Mouse (Mus musculus): ENCODE measurements at regions not wholly inside any gene's neighbourhood (a gene's known extent, or its start where the extent isn't known, plus 50 kb on each side); places are given as distances from the start of the nearest gene placed in this dataset.
"Not testable (repeated sequence)": the region's sequence is repeated elsewhere in the genome, so short reads cannot be mapped to it uniquely, and the experiment has no call there.

DNA sequence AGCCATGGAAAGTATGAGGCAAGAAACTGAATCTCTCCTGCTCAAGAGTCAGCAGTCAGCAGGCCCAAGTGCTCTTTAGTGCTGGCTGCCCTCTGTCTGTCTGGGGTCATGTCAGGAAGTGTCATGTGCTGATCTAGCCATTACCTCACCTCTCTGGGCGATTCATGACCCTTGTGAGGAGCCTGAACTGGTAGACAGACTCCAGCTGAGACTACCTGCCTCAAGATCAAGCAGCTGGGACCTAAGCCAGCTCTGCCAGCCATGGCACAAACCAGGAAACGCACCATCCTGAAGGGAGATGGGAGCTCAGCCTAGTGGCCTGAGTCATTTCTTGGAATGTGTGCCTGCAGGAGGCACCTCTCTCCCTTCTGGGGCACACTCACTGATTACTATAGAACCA lies 221.2 kb upstream of the Sesn3 start:
- intact Hi-C loops (cut with DNase I) = loop anchor here (10.0 kb wide), 1 partner anchor 159 kb away; no protein-coding TSS in a partner anchor
- no peak for DNase-seq

DNA sequence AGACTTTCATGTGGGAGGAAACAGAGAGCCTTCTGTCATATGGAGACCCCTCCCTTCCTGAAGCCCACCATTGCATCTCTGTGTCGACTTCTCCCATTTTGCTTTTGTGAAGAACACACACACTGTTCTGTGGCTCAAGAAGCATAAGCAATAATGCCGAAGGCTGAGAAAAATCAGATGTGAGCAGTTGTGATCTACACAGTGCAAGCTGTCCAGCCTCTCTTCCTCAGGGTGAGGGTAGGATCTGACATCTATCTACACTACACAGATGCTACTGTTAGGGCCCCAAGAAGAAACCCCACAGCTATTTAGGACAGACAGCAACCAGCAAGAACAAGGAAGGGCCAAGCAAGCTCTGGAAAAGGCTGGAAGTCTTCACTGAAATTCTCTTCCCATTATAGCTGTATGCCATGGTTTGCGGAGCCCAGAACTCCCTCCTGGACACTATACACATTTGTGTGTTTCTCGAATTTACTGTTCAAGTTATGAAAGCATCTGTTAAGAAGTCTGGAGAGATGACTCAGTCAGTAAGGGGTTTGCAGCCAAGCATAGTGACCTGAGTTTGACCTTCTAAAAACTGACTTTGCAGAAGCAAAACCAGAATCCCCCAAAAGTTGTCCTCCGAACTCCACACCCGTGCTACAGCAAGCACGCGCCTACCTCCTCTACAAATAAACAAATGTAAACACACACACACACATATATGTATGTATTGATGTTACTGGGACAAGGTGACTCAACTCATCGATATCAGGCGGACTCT lies 218.3 kb upstream of the Sesn3 start:
- intact Hi-C loops (cut with DNase I) = loop anchor here (10.0 kb wide), 1 partner anchor 162 kb away; no protein-coding TSS in a partner anchor
- no peak for DNase-seq

DNA sequence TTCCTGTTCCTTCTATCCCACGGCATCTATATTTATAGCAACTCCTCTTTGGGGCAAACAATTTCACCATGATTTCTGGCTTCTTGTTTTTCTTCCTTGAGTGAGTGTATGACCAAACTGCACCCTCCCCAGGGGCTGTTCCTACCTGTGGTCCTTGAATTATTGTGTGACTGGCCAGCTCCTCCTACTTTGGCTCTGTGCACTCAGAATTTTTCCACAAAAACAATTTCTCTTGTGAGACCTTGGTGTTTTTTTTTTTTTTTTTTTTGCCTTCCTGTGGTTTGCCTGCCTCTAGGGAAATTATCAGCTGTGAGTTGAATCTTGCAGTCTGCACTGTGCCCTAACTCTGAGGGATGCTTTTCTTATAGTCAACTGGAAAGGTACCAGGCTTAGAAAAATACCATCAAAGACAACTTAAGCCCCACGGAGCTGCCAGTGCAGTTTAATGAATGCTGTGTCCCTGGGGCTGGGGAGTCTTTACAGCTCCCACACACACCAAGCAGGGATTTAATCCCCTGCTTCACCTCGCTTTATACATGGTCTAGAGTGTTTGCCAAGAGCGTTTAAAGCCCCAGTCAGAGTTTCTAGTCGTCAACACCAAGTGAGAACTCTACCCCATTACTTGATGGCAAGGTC lies 216.2 kb upstream of the Sesn3 start:
- DNase-seq = no peak

DNA sequence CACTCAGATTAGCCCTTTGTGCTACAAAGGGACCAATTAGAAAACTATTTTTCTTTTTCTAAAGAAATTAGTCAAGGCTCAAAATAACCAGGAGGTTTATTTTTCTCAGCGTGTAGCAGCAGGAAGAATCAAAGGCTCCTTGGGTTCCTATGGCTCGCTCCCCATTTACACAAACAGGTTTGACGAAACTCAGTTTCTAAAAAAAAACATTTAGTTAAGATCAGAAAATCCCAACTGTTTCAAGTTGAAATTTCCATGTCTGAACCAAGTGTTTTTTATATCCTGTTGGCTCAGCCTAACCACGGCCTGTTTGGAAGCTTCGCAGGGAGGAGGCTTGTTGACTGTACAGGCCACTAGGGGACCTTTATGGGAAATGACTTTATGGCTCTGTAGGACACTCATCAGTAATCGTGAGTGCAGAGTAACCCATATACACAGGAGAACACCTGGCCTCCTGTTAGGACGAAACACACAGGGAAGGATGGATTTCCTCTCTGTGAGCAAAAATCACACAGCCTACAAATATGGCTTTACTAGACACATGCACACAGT lies 215.6 kb upstream of the Sesn3 start:
- DNase-seq = no peak
- intact Hi-C loops (cut with DNase I) = loop anchor here (10.0 kb wide), 1 partner anchor 165 kb away; no protein-coding TSS in a partner anchor

More for the DNA sequence above, 216.2 kb upstream of the Sesn3 start:
- intact Hi-C loops (cut with DNase I) = loop anchor here (10.0 kb wide), 1 partner anchor 164 kb away; no protein-coding TSS in a partner anchor

GRCm38 (mm10) chr9:14060257-14060656 lies 214.6 kb upstream of the Sesn3 start:
- DNase-seq = no peak
- intact Hi-C loops (cut with DNase I) = no loop called here

DNA sequence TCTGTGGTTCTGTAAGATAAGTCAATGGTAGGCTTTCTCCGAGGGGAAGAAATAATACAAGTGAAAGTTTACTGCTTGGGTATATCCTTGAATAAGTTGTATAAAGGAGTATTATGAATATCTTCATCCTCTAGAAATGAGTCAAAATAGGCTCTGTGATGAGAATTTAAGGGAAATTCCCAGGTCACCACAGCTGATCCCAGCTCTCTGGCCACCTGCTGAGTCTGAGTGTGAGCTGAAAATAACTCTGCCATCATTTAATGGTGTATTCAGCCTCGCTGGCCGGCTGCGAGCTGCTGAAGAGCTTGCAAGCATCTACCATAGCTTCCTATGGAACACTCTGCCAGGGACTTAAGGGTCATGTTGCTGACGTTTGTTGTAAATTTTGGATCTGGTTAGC lies 213.5 kb upstream of the Sesn3 start:
- no peak for DNase-seq
- intact Hi-C loops (cut with DNase I) = no loop called here

DNA sequence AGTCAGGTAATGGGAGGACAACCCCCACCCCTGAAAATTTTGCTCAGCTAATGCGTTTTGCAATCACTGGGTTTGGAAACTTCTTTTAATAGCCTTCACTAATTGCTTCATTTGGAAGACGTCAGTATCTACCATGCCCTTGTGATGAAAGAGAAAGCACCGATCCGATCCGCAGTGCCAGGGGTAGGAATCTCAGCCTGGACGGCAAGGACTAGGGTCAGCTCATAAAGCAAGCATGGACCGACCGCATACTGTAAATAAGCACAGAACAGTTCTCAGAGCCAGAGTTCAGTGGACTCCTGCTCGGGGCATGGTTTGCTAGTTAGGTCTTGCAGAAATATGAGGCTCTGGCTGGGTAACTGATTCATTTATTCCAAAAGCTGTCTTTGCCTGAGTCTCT lies 213.0 kb upstream of the Sesn3 start:
- intact Hi-C loops (cut with DNase I) = no loop called here
- no peak for DNase-seq

GRCm38 (mm10) chr9:14062706-14063105 lies 212.2 kb upstream of the Sesn3 start:
- intact Hi-C loops (cut with DNase I) = no loop called here
- no peak for DNase-seq

DNA sequence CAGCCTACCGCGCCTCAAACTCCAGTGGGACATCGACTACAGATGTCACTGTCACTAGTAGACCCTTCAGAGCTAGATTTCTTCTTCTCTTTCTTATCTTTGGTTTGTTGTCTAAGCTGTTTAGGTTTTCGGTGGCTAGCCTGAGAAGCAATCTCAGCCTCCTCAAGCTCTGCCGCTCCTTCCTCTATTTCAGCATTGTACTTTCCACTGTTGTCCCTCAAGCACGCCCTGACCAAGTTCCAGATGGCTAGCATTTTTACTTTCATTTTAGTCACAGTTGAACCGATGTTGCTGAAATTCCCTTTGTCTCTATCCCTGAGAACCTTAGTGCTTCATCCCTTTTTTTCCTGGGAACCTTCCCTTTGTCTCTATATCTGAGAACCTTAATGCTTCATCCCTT lies 208.1 kb upstream of the Sesn3 start:
- DNase-seq; intact Hi-C loops (cut with DNase I): not testable (repeated sequence)

DNA sequence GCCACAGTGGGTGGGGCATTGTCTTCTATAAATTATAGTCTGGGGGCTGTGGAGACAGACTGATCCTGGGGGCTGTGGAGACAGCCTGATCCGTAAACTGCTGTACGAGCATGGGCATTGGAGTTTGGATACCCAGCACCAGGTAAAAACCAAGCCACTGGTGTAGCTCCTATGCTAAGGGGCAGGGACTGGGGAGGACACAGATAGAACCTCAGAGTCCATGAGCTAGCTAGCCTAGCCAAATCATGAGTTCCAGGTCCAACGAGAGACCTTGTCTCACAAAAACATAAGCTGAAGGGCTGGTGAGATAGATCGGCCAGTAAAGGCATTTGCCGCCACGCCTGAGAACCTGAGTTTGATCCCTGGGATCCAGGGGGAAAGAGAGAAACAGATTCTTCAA lies 205.8 kb upstream of the Sesn3 start:
- DNase-seq = no peak
- intact Hi-C loops (cut with DNase I) = no loop called here

DNA sequence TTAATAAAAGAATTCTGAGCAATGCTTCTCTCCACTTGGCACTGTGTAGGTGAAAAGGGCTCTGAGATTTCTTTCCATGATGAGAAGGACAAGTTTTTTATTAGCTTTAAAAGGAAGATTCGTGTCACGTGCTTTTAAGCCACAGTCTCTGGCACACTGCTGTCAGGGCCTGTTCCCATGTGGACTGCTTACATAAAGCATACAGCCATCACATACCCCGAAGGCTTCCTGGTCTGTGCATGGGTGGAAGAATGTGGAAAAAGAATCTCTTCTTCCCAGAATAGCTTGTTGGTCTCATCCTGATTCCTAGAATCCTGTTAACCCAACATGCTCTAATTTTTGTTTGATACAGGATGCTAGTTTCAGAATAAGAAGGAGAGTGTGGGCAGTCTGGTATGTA lies 205.1 kb upstream of the Sesn3 start:
- no peak for DNase-seq
- intact Hi-C loops (cut with DNase I) = no loop called here

- DNase-seq = no peak
- intact Hi-C loops (cut with DNase I) = no loop called here
Observed at GRCm38 (mm10) chr9:14071728-14072127, 203.1 kb upstream of the Sesn3 start.

- DNase-seq = no peak
- intact Hi-C loops (cut with DNase I) = no loop called here
Observed at GRCm38 (mm10) chr9:14072950-14073349, 201.9 kb upstream of the Sesn3 start.

DNA sequence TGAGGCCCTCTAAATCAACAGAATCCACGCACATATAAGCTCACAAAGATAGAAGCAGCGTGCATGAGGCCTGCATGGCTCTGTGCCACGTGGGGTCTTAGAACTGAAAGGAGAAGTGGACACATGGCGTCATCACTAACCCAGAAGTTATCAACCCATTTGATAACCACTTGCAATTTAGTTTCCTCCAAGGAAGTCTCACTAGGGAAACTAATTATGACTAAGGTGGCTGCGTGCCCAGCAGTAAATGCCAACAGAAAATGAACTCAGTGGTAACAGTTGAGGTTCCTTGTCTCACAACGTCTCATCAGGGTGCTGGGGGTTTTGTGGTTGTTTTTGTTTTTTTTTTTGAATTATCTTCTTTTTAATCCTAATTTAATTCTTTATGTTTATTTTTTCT lies 200.6 kb upstream of the Sesn3 start:
- peak; percentile 14 for DNase-seq
- intact Hi-C loops (cut with DNase I) = no loop called here

GRCm38 (mm10) chr9:14074866-14075265 lies 200.0 kb upstream of the Sesn3 start:
- DNase-seq; intact Hi-C loops (cut with DNase I): not testable (repeated sequence)

DNA sequence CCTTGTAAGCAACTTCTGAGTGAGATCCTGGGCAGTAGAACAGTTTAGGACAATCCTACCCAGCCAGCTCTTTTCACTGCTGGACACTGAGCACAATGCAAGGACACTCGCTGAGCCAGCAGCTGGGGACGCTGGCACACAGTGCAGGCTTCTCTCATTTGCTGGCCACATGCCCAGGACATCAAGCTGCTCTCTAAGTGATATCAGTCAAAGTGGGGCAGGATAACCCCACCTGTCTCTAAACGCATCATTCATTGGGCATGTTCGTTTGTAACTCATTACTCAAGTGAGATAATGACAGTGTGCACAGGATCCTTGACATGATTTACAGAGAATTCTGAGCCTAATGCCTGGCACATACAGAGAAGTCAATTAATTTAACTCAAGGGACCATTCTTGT lies 199.4 kb upstream of the Sesn3 start:
- DNase-seq = peak; percentile 87
- intact Hi-C loops (cut with DNase I) = no loop called here

DNA sequence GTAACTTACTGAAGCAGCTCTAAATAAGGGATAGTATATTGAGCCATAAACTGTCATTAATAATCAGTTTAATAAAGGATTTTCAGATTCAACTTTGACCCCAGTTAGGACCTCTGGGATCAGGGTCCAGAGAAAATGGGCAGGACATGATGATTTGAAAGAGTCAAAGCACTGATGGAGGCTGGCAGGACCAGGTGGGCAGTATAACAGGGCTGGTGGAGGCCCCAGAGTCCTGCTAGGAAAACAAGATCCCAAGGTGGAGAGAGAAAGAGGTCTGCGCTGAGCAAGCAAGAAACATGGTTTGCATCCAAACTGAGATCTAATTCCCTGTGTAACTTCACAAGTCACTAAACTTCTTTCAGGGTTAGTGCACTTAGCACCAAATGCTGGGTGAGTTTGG lies 199.0 kb upstream of the Sesn3 start:
- no peak for DNase-seq
- intact Hi-C loops (cut with DNase I) = no loop called here

DNA sequence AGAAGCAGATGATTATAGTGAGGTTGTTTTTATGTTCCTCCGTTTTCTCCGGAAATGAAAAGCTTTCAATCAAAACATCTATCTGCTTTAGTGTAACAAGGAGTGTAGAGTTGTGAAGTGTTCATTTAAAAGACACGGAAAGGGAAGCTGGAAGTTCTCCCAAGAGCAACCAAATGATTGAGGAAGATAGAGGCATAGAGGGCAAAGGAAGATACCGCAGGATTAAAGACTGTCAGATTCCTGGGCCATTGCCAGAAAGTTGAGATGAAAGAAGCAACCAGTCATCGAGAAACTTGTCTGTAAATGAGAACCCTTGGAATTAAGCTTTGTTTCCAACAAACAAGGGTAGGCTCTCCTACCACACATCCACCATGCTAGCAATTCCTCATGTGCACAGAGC lies 198.1 kb upstream of the Sesn3 start:
- DNase-seq = no peak
- intact Hi-C loops (cut with DNase I) = no loop called here

GRCm38 (mm10) chr9:14081138-14081537 lies 193.7 kb upstream of the Sesn3 start:
- intact Hi-C loops (cut with DNase I) = no loop called here
- DNase-seq = peak; percentile 22

GRCm38 (mm10) chr9:14086201-14086600 lies 188.7 kb upstream of the Sesn3 start:
- intact Hi-C loops (cut with DNase I) = no loop called here
- DNase-seq = no peak

DNA sequence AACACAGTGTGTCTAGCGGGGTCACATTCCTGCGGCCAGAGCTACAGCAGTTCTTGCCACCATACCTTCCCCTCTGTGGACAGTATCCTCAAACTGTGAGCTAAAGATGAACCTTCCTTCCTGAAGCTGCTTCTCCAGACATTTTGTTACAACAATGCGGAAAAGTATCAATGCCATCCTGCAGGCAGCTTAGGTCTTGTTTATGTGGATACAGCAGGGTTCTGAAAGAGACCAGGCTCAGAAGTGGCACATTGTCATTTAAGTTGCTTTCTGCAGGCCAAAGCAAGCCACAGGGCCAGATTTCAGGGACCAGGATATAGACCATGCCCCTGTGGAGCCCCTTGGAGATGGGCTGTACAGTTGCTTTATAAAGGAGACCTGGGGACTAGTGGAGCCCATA lies 188.3 kb upstream of the Sesn3 start:
- DNase-seq = no peak
- intact Hi-C loops (cut with DNase I) = no loop called here

DNA sequence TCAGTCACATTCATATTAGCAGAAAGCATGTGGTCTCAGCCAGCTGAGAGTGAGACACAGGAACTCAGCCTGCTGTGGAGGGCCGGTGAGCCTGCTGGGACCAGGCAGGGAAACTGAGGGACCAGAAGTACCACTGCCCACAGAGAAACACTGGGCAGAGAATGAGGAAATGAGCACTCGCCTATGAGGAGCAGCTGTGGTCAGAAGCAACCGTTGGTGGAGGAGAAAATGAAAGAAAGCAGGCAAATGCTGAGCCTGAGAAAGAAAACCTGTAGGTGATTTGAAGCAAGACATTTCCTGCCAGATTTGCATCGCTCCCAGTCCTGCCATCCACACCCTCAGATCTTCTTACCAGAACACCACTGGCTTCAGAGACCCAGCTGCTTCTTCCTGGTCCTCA lies 187.0 kb upstream of the Sesn3 start:
- no peak for DNase-seq
- intact Hi-C loops (cut with DNase I) = no loop called here
